Mouse (Mus musculus): ENCODE measurements around the gene Sema4b. TPM values are rescaled to one million over a fixed set of nuclear protein-coding genes. Genes with fewer than 3 reads are reported as not detected.

Sema4b gene
- polyA plus RNA-seq, 1 experiment: 19.0 TPM

DNA sequence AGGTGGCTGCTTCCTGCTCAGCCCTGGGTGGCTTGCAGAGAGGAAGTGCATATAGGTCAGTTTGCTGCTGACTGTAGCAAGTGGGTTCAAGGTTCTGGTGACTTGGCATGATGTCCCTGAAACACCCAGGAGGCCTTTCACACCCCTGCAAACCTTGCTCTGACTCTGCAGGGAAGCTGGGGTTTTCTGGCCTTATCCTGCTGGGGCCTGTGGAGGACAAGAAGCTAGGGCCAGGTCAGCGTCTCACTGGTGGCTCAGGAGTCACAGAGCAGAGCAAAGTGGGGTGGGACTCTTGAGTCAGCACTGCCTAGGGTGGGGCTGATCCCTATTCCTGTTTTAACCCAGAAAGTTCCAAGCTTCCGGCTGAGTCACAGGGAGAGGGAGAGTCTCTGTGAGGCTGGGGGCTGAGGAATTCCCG lies 20.7 kb downstream of the Sema4b start:
- Histone ChIP-seq H3K4me1 (ENCODE audit: control insufficient read depth, insufficient read depth, low read length) (peaks cover 9% of the 10 kb centered on the region), H3K4me3 (replicated peaks; ENCODE audit: extremely low read depth, low read depth, low read length) (no peak overlapping the region)
- no peak for DNase-seq
- TF ChIP-seq POLR2A (IDR thresholded peaks at IDR 0.05; ENCODE audit: borderline replicate concordance, extremely low read depth, low read depth, low read length) (no peak), CTCF (IDR thresholded peaks at IDR 0.05; ENCODE audit: insufficient read depth, low read length) (no peak)
- 46% methylated on average over 3 of the region's 3 CpGs for WGBS

DNA sequence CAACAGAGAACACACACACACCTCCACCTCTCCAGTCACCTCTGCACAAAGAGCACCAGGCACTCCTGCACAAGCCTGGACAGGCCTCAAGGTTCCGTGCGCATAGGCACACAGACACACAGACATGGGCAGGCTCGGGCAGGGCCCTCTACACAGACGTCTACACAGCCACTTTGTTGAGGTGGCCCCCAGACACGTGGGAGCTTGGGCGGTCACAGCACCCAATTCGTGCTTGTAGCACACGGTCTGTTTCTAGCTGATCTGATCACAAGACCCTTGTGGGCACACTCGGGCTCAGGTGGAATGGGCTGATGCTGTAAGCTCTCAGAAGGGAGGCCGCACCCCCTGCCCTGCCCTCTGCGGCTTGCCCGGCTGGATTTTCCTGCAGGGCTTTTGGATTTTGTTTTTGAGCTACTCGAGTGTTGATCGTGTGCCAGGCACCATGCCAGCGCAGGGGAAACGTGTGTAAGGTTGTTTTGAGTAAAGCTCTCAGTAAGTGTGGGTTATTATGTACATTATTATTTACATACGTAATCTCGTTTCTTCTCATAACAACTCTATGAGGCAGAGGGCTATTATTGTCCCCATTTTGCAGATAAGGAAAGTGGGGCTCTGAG lies 21.5 kb downstream of the Sema4b start:
- peak; percentile 72 for DNase-seq
- Histone ChIP-seq H3K4me1 (ENCODE audit: control insufficient read depth, insufficient read depth, low read length) (peaks cover 9% of the 10 kb centered on the region), H3K4me3 (replicated peaks; ENCODE audit: extremely low read depth, low read depth, low read length) (no peak overlapping the region)
- 63% methylated on average over 18 of the region's 18 CpGs for WGBS
- TF ChIP-seq CTCF (IDR thresholded peaks at IDR 0.05; ENCODE audit: insufficient read depth, low read length): no peak
- no peak for TF ChIP-seq POLR2A (IDR thresholded peaks at IDR 0.05; ENCODE audit: borderline replicate concordance, extremely low read depth, low read depth, low read length)

DNA sequence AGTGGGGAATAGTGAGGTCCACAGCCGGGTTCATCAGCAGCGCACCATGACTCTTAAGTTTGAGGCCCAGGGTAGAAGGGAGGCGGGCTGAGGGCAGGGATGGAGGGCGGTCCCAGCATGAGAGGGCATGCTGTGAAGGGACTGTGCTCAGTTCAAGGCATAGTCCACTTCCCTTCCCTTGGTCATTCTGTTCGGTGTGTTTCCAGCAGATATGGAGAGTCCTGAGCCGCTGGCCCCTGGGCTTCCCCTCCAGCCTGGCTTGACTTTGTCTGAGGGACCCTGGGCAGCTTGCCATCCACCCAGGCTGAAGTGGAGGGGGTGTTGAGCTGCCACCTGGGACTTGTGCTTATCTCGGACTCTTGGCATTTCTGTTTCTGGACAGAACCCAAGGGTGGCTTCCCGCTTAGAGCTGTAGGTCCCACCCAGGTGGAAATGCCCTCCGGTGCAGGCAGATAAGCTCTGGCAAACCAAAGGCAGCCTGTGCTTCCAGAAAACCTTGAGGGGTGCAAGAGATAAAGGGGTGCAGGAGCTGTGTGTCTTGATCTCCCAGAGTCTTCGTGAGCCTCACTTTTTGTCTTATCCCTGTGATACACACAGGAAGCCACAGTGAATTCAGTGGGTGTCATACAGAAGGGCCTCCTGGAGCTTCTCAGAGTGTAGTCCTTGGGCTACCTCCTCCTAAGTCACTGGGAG lies 22.2 kb downstream of the Sema4b start:
- Histone ChIP-seq H3K4me1 (ENCODE audit: control insufficient read depth, insufficient read depth, low read length) (peaks cover 9% of the 10 kb centered on the region), H3K4me3 (replicated peaks; ENCODE audit: extremely low read depth, low read depth, low read length) (no peak overlapping the region)
- DNase-seq: peak; percentile 82
- WGBS: 33% methylated on average over 10 of the region's 10 CpGs
- TF ChIP-seq POLR2A (IDR thresholded peaks at IDR 0.05; ENCODE audit: borderline replicate concordance, extremely low read depth, low read depth, low read length) (no peak), CTCF (IDR thresholded peaks at IDR 0.05; ENCODE audit: insufficient read depth, low read length) (no peak)

DNA sequence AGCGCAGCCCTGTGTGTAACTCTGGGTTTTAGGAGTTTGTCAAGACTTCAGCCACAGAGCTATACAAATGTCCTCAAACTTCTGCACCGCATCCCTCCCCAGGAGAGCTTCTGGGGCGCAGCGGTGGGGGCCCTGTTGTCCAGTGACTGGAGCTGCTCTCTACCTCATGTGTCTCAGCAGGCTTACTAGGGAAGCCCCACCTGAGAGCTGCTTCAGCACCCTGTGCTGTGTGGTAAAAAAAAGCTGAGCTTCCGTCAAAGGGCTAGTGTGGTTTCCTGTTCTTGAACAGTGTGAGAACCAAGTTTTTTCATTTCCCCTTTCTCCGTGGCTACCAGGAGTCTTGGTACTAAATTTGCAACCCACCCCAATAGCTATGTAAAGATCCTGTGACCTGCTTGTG lies 23.0 kb downstream of the Sema4b start:
- Histone ChIP-seq H3K4me3 (replicated peaks; ENCODE audit: extremely low read depth, low read depth, low read length) (no peak overlapping the region), H3K4me1 (ENCODE audit: control insufficient read depth, insufficient read depth, low read length) (peaks cover 9% of the 10 kb centered on the region)
- WGBS: 63% methylated on average over 6 of the region's 6 CpGs
- no peak for DNase-seq
- no peak for TF ChIP-seq CTCF (IDR thresholded peaks at IDR 0.05; ENCODE audit: insufficient read depth, low read length)
- no peak for TF ChIP-seq POLR2A (IDR thresholded peaks at IDR 0.05; ENCODE audit: borderline replicate concordance, extremely low read depth, low read depth, low read length)

DNA sequence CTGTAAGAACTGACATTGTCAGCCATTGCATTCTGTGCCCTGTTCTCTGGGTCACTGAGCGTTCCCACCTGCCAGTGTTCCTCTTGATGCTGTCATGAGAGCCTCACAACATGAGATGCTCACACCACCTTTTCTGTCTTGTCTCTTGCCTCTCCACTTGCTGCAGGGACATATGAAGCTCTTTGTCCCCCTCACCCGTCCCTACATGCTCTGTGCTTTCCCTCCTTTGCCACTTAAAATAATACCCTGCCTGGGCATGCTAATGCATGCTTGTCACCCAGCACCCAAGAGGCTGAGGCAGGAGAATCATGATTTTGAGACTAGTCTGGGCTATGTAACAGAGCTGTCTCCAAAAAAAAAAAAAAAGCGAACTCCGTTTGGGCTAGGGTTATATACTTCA lies 24.3 kb downstream of the Sema4b start:
- no peak for TF ChIP-seq POLR2A (IDR thresholded peaks at IDR 0.05; ENCODE audit: borderline replicate concordance, extremely low read depth, low read depth, low read length)
- no peak for TF ChIP-seq CTCF (IDR thresholded peaks at IDR 0.05; ENCODE audit: insufficient read depth, low read length)
- Histone ChIP-seq H3K4me1 (ENCODE audit: control insufficient read depth, insufficient read depth, low read length) (peaks cover 9% of the 10 kb centered on the region), H3K4me3 (replicated peaks; ENCODE audit: extremely low read depth, low read depth, low read length) (no peak overlapping the region)
- WGBS: 84% methylated on average over 4 of the region's 4 CpGs
- no peak for DNase-seq

DNA sequence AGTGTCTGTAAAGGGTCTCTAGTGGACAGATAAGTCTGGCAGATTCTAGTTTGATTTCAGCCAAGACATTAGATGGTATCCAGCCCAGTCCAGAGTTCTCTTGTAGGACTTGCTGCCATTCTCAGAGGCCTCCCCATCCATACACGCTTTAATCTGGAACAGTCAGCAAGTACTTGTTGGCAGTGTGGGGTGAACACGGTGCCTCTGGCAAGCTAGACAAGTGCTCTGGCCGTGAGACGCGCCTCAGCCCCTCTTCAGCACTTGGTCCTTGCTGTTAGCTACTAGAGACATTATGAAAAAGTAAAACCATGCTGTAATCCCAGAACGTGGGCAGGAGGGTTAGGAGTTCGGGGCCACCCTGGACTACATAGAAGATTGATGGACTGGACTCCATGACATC lies 27.0 kb downstream of the Sema4b start:
- WGBS: 86% methylated on average over 7 of the region's 7 CpGs
- TF ChIP-seq CTCF (IDR thresholded peaks at IDR 0.05; ENCODE audit: insufficient read depth, low read length) (no peak), POLR2A (IDR thresholded peaks at IDR 0.05; ENCODE audit: borderline replicate concordance, extremely low read depth, low read depth, low read length) (no peak)
- H3K4me1 ChIP-seq (ENCODE audit: control insufficient read depth, insufficient read depth, low read length): peaks cover 2% of the 10 kb centered on the region
- no peak for DNase-seq
- no peak overlapping the region for H3K4me3 ChIP-seq (replicated peaks; ENCODE audit: extremely low read depth, low read depth, low read length)

DNA sequence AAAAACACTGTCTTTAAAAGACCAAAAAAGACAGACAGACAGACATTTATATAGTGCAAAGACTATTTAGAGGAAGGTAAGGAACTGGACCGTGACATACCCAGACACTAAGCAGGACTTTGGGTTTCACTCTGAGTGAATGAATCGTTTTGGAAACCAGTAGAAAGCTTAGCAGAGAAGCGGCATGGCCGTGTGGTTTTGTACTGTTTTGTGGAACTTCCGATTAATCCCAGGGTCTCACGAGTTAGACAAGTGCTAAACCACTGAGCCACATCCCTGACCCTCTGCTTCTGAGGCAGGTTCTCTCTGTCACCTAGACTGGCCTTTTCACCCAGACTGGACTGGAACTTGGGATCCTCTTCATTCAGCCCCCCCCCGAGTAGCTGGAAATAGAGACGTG lies 27.8 kb downstream of the Sema4b start:
- Histone ChIP-seq H3K4me1 (ENCODE audit: control insufficient read depth, insufficient read depth, low read length) (0 out of 2 replicates have a peak, but pooled peaks cover 2% of the 10 kb centered on the region), H3K4me3 (replicated peaks; ENCODE audit: extremely low read depth, low read depth, low read length) (no peak overlapping the region)
- no peak for DNase-seq
- WGBS: 83% methylated on average over 8 of the region's 8 CpGs
- TF ChIP-seq POLR2A (IDR thresholded peaks at IDR 0.05; ENCODE audit: borderline replicate concordance, extremely low read depth, low read depth, low read length) (no peak), CTCF (IDR thresholded peaks at IDR 0.05; ENCODE audit: insufficient read depth, low read length) (no peak)

DNA sequence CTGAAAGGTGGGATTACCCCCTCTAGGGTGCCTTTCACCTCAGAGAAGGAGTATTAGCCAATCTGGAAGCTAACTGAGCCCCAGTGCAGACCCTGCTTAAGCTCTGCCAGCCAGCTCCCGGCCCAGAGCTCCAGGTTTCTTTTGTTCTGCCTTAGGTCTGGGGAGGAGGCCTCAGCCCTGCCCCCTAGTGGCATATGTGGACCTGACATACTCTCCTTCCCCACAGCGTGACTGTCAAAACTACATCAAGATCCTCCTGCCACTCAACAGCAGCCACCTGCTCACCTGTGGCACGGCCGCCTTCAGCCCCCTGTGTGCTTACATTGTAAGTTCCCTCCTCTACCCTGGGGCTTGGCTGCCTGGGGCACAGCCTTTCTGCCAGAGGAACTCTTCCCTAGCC lies 28.8 kb downstream of the Sema4b start:
- Histone ChIP-seq H3K4me1 (ENCODE audit: control insufficient read depth, insufficient read depth, low read length) (no peaks in the 10 kb centered on the region), H3K4me3 (replicated peaks; ENCODE audit: extremely low read depth, low read depth, low read length) (no peak overlapping the region)
- TF ChIP-seq POLR2A (IDR thresholded peaks at IDR 0.05; ENCODE audit: borderline replicate concordance, extremely low read depth, low read depth, low read length) (no peak), CTCF (IDR thresholded peaks at IDR 0.05; ENCODE audit: insufficient read depth, low read length) (peak; percentile 88)
- WGBS: 21% methylated on average over 4 of the region's 4 CpGs
- DNase-seq: peak; percentile 78

DNA sequence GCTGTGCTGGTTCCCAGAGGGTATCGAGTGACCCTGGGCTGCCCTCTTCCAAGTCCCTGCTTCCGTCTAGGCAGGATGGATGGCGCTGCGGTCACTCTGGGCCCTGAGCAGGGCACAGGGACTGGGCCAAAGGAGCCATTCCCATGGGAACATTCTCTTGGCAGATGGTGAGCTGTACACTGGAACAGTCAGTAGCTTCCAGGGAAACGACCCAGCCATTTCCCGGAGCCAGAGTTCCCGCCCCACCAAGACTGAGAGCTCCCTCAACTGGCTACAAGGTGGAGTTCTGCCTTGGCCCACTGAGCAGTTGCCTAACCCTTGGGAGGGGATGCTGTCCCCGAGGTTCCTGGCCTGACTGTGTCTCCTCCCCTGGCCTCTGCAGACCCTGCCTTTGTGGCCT lies 29.9 kb downstream of the Sema4b start:
- no peak for DNase-seq

DNA sequence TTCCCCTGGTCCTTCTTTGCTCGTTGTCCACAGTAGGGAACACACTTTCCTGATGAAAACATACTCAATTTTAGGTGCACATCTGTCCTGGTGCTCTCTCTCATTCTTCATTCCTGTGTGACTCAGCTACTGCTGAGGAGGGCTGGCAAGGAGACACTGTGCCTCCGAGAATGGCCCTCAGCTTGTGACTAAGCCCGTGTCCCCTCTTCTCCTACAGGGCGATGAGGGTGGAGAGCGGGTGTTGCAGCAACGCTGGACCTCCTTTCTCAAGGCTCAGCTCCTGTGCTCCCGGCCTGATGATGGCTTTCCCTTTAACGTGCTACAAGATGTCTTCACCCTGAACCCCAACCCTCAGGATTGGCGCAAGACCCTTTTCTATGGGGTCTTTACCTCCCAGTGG lies 32.0 kb downstream of the Sema4b start:
- Histone ChIP-seq H3K4me1 (ENCODE audit: control insufficient read depth, insufficient read depth, low read length) (no peaks in the 10 kb centered on the region), H3K4me3 (replicated peaks; ENCODE audit: extremely low read depth, low read depth, low read length) (no peak overlapping the region)
- DNase-seq: no peak
- 95% methylated on average over 9 of the region's 9 CpGs for WGBS
- no peak for TF ChIP-seq CTCF (IDR thresholded peaks at IDR 0.05; ENCODE audit: insufficient read depth, low read length)
- TF ChIP-seq POLR2A (IDR thresholded peaks at IDR 0.05; ENCODE audit: borderline replicate concordance, extremely low read depth, low read depth, low read length): no peak

More for the DNA sequence above, 29.9 kb downstream of the Sema4b start:
- Histone ChIP-seq H3K4me1 (ENCODE audit: control insufficient read depth, insufficient read depth, low read length) (no peaks in the 10 kb centered on the region), H3K4me3 (replicated peaks; ENCODE audit: extremely low read depth, low read depth, low read length) (no peak overlapping the region)
- 64% methylated on average over 8 of the region's 8 CpGs for WGBS
- TF ChIP-seq CTCF (IDR thresholded peaks at IDR 0.05; ENCODE audit: insufficient read depth, low read length) (no peak), POLR2A (IDR thresholded peaks at IDR 0.05; ENCODE audit: borderline replicate concordance, extremely low read depth, low read depth, low read length) (no peak)
